Mouse (Mus musculus) left cerebral cortex, postnatal 36 days (tissue): ENCODE data around the gene Phykpl. TPM values are rescaled to one million over a fixed set of nuclear protein-coding genes. Genes with fewer than 3 reads are reported as not detected.
"Not testable (repeated sequence)": the region's sequence is repeated elsewhere in the genome, so short reads cannot be mapped to it uniquely, and the experiment has no call there.

Experiments used
- DNase-seq, 2 experiments: peaks; one replicate each; pipeline ENCODE4 v3.0.0; 2021 to 2022; ENCODE audit warnings: low spot score in 2 of 2, mixed read lengths in 1 of 2
- intact Hi-C: fragments of 180-260 bp; cut with DNase I; formaldehyde crosslinking; loops from one replicate; pipeline ENCODE4 v1.15.1; 2025
- total RNA-seq, 2 experiments: library from RNA; stranded (reverse); gene quantifications; 2 replicates each; pipeline ENCODE4 v1.2.3; 2021

Phykpl gene
- total RNA-seq, 2 experiments from 2014 or later: 6.7 to 9.4 TPM

DNA sequence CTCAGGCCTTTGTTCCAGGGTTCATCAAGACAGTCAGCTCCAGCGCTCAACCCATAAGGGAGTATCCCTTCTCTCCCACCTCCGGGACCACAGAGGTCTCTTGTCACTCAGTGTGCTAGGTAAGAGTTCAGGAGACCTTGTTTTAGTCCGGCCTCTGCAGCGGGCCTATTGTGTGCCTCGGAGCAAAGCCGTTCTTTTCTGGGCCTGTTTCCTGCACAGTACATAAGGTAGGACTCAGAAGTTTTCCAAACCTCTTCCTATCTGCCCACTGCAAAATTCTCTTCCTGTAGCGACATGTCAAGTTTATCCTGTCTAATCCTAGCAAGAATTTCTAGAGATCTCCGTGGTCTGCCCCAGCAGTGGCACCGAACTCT lies 513 bp upstream of the Phykpl start:
- intact Hi-C loops: no loop called here
- no peak for DNase-seq

GRCm38 (mm10) chr11:51585608-51586252 lies 1.2 kb downstream of the Phykpl start:
- intact Hi-C loops: no loop called here
- DNase-seq: no peak

DNA sequence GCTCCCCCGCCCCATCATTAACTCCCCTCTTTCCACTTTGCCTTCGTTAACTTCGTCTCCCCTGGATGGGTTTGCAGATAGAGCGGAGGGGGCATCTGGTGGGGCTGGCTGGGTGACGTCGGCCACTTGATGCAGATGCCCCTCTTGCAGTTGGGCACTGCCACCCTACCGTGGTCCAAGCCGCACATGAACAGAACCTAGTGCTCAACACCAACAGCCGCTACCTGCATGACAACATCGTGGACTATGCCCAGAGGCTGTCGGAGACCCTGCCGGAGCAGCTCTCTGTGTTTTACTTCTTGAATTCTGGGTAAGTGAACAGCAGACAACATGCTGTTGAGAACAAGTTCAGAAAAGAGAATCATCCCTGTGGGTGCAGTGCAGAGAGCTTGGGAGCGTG lies 1.9 kb downstream of the Phykpl start:
- DNase-seq: no peak

GRCm38 (mm10) chr11:51587059-51587458 lies 2.5 kb downstream of the Phykpl start:
- DNase-seq: no peak
- intact Hi-C loops: no loop called here

More for the DNA sequence above, 1.9 kb downstream of the Phykpl start:
- intact Hi-C loops: no loop called here

GRCm38 (mm10) chr11:51588833-51589232 lies 4.3 kb downstream of the Phykpl start:
- intact Hi-C loops: no loop called here
- no peak for DNase-seq

- no peak for DNase-seq
- intact Hi-C loops: no loop called here
These were observed 5.4 kb downstream of the Phykpl start for GRCm38 (mm10) chr11:51590002-51590401.

DNA sequence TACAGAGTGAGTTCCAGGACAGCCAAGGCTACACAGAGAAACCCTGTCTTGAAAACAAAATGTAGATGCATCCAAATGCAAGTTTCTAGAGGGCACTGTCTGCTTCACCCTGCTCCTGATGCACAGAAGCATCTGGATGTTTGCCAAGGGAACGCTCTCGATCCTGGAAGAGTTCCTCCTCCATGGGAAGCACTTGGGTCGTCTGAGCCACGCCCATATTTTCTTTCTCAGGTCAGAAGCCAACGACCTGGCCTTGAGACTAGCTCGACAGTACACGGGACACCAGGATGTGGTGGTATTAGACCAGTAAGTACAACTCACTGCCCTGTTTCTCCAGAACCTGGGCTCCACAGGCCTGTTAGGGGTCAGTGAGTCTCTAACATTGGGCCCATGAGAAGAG lies 6.6 kb downstream of the Phykpl start:
- intact Hi-C loops: no loop called here

DNA sequence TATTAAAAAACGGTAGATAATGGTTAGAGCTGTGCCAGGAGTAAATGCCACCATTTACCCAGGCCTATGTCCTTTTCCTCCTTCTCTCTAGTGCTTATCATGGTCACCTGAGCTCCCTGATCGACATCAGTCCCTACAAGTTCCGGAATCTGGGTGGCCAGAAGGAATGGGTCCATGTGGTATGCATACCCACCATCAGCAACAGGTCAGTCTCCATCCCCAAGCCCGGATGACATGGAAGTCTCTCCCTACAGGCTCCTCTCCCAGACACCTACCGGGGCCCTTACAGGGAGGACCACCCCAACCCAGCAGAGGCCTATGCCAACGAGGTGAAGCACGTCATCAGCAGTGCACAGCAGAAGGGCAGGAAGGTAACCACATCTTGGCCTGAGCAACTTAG lies 7.4 kb downstream of the Phykpl start:
- no peak for DNase-seq
- intact Hi-C loops: no loop called here

More for the DNA sequence above, 6.6 kb downstream of the Phykpl start:
- DNase-seq: no peak

- DNase-seq: no peak
- intact Hi-C loops: no loop called here
These were observed 8.8 kb downstream of the Phykpl start for GRCm38 (mm10) chr11:51593368-51593767.

DNA sequence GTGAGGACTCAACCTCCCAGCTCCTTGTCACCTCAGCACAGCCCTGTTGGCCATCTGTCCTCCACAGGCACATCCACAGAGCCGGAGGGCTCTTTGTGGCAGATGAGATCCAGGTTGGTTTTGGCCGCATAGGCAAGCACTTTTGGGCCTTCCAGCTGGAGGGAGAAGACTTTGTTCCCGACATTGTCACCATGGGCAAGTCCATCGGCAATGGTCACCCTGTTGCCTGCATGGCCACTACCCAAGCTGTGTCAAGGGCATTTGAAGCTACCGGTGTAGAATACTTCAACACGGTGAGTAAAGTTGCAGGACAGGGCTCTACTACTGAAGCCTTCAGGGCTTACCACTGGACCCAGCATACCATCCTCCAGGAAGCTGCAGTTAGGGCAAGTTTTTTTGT lies 9.3 kb downstream of the Phykpl start:
- no peak for DNase-seq
- intact Hi-C loops: no loop called here

- no peak for DNase-seq
- intact Hi-C loops: no loop called here
These were observed 10.3 kb downstream of the Phykpl start for GRCm38 (mm10) chr11:51594715-51595350.

- intact Hi-C loops: no loop called here
- no peak for DNase-seq
These were observed 11.0 kb downstream of the Phykpl start for GRCm38 (mm10) chr11:51595459-51596083.

DNA sequence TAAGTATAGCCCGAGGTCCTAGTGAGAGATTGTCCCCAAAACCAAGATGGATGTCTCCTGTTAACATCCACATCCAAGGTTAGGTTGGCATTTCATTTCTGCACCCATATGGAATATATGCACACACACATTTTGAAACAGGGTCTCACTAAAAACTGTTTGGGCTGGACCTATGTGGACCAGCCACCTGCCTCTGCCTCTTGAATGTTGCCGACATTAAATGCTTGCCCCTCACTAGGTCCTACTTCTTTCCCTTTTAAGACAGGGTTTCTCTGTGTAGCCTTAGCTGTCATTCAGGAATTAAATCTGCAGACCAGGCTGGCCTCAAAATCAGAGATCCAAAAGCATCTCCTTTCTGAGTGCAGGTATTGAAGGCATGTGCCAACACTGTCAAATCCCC lies 13.0 kb downstream of the Phykpl start:
- intact Hi-C loops: no loop called here
- no peak for DNase-seq

GRCm38 (mm10) chr11:51602253-51602652 lies 17.7 kb downstream of the Phykpl start:
- DNase-seq: peak in 1 of 2 experiments; percentile 21
- intact Hi-C loops: no loop called here

DNA sequence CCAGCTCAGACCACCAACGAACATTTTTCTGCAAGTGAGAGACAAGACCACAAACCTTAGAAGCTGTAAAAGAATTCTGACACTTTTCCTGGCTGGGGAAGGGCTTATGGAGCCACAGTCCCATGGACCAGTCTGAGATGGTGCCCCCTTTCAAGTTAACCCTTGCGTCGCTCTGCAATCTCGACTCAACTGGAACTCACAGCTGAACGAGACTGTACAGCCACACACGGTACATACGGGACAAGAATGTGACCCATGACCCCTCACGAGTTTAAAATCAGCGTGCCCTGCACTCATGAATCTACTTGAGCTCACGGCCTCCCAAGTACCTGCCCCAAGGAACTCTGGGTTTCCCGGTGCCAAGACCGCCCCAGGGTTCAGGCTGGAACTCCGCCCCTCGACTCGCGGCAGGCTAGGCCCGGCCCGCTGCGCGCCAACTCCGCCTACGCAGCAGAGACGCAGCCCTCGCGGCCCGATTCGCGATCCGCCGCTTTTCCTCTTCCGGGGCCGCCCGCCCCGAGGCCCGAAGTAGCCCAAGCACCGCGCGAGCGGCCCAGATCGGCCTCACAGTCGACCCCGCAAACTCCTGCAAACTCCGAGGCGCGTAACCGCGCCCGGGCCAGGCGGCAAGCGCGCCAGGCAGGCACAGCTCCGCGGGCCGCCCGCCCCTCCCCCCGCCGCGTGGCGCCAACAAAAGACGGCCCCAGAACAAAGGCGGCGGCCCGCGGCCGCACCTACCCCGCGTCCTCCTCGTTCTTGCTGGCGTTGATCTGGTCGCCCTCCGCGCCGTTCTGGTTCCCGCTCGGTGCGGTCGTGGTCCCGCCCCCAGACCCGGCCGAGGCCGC lies 21.3 kb downstream of the Phykpl start:
- peak; percentile 74 to 80 for DNase-seq
- intact Hi-C loops: no loop called here

DNA sequence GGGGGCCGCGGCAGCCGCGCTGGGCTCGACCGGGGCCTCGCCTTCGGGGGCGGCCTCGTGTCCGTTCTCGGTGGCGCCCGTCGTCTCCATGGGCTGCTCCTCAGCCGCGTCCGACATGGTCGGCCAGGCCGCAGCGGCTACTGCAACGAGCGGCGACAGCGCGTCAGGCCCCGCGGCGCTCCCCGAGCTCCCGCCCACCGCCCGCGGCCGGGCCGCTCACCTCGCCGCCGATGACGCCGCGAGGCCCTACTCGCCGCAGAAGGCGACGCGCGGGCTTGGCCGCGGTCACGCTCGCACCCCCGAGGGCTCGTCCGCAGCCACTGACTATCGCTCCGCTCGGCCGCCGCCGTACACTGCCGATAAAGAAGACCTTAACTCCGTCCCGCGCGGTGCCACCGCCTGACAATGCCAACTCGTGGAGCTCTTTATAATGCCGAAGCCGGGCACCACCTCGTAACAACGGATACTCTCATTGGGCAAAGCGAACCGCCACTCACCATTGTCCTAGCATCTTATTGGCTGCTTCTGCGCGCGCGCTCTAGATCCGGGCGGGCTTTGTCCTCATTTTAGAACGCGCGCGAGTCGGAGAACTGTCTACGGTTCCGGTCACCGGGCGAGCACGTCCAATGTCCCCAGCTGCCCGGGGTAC lies 22.0 kb downstream of the Phykpl start, which contains the start of gene Hnrnpab:
Hnrnpab (minus strand) TSS at position 401 of the 649 bp plus-strand sequence.
- peak; percentile 97 to 99 for DNase-seq
- intact Hi-C loops: no loop called here

- no peak for DNase-seq
- intact Hi-C loops: no loop called here
These were observed 22.7 kb downstream of the Phykpl start for GRCm38 (mm10) chr11:51607096-51607738.

GRCm38 (mm10) chr11:51609266-51609909 lies 24.8 kb downstream of the Phykpl start:
- intact Hi-C loops: no loop called here
- no peak for DNase-seq

- intact Hi-C loops, DNase-seq: not testable (repeated sequence)
These were observed 25.4 kb downstream of the Phykpl start for GRCm38 (mm10) chr11:51609940-51610339.
